Mouse (Mus musculus) kidney, embryonic 15.5 days (tissue): ENCODE measurements around the gene Synpo2l. TPM values are rescaled to one million over a fixed set of nuclear protein-coding genes. Genes with fewer than 3 reads are reported as not detected.

Experiments
- ATAC-seq: fragments of 200-750 bp; cut with Nextera tagmentation; replicated peaks from 2 replicates; pipeline ENCODE4 v1.8.0; 2017; ENCODE audit warnings: moderate TSS enrichment; ENCODE audit not compliant: low FRiP score
- H3K27ac ChIP-seq: fragments of 300-500 bp; sonication (generic); 2 replicates; pipeline ENCODE4 v1.5.1; 2015; ENCODE audit warnings: mild to moderate bottlenecking, inconsistent platforms
- H3K27me3 ChIP-seq: fragments of 300-500 bp; sonication (generic); 2 replicates; pipeline ENCODE4 v1.6.1; 2015; ENCODE audit warnings: inconsistent platforms
- H3K36me3 ChIP-seq: fragments of 300-500 bp; sonication (generic); 2 replicates; pipeline ENCODE4 v1.6.1; 2015; ENCODE audit warnings: inconsistent platforms
- H3K4me1 ChIP-seq: fragments of 300-500 bp; sonication (generic); 2 replicates; pipeline ENCODE4 v1.6.1; 2015; ENCODE audit warnings: inconsistent platforms
- H3K4me2 ChIP-seq: fragments of 300-500 bp; sonication (generic); 2 replicates; pipeline ENCODE4 v1.6.1; 2015; ENCODE audit warnings: moderate library complexity, mild to moderate bottlenecking, inconsistent platforms
- H3K4me3 ChIP-seq: fragments of 300-500 bp; sonication (generic); replicated peaks from 2 replicates; pipeline ENCODE4 v1.5.1; 2015; ENCODE audit warnings: mild to moderate bottlenecking, inconsistent platforms
- H3K9ac ChIP-seq: fragments of 300-500 bp; sonication (generic); 2 replicates; pipeline ENCODE4 v1.6.1; 2015; ENCODE audit warnings: mild to moderate bottlenecking, inconsistent platforms
- H3K9me3 ChIP-seq: fragments of 300-500 bp; sonication (generic); replicated peaks from 2 replicates; pipeline ENCODE4 v1.6.1; 2016; ENCODE audit warnings: inconsistent platforms
- WGBS: fragments of 180-500 bp; shearing (Covaris S2); methylation state at CpG from one replicate; pipeline ENCODE4 v1.1.7; 2015; ENCODE audit warnings: mixed read lengths; 5-methylcytosine and 5-hydroxymethylcytosine counted together
- microRNA-seq: library from miRNA; unstranded; fragments of <30 nt; microRNA quantifications from one replicate; pipeline ENCODE4, GENCODE M21; 2016
- polyA plus RNA-seq: library from polyadenylated mRNA; unstranded; fragments of >200 nt; fragmentation: Nextera tagmentation; extraction: Ambion mirVana; gene quantifications from 2 replicates; pipeline ENCODE4 v1.2.1, GENCODE M21; 2015

Synpo2l gene
- polyA plus RNA-seq, 1 experiment from 2014 or later: 2.2 TPM

- no peaks in the 10 kb centered on the region for H3K27me3 ChIP-seq
- no peak; the same call in 1 of the 2 replicates for ATAC-seq
- H3K4me2 ChIP-seq: no peak overlapping the region
- H3K27ac ChIP-seq: peak overlapping the region; percentile 75
- WGBS: 75% methylated on average over 4 of the region's 4 CpGs
- no peak overlapping the region for H3K9ac ChIP-seq
- H3K36me3 ChIP-seq: 0 out of 2 replicates have a peak, but pooled peaks cover 6% of the 10 kb centered on the region
- peaks cover 10% of the 10 kb centered on the region; the same call in 1 of the 2 replicates for H3K4me1 ChIP-seq
- no peaks in the 10 kb centered on the region for H3K9me3 ChIP-seq
- no peak overlapping the region for H3K4me3 ChIP-seq
These were observed 58.0 kb downstream of the Synpo2l start for GRCm38 (mm10) chr14:20610146-20610545.

- Histone ChIP-seq H3K4me2 (no peak overlapping the region), H3K9ac (no peak overlapping the region), H3K4me3 (no peak overlapping the region), H3K27me3 (no peaks in the 10 kb centered on the region), H3K27ac (peak overlapping the region; percentile 19), H3K36me3 (0 out of 2 replicates have a peak, but pooled peaks cover 6% of the 10 kb centered on the region), H3K4me1 (peaks cover 10% of the 10 kb centered on the region; the same call in 1 of the 2 replicates), H3K9me3 (no peaks in the 10 kb centered on the region)
- ATAC-seq: no peak
- WGBS: 79% methylated on average over 3 of the region's 3 CpGs
These were observed 58.6 kb downstream of the Synpo2l start for GRCm38 (mm10) chr14:20609519-20609918.

Small RNAs within 50 kb of the gene (microRNA-seq; reads per million reads assigned to microRNA genes)
- 0.89 reads per million for gene Mir6946

Other genes with a start within 250 kb of the Synpo2l start
- gene Cfap70, start 216.1 kb downstream of the Synpo2l start, polyA plus RNA-seq: 0.50 and 0.82 TPM in 2 replicates
- 38.3 and 39.9 TPM in 2 replicates for gene Anxa7, start 188.2 kb downstream of the Synpo2l start, polyA plus RNA-seq
- gene Mss51, start 171.5 kb downstream of the Synpo2l start, polyA plus RNA-seq: 0.63 and 1.0 TPM in 2 replicates
- 43.1 and 44.1 TPM in 2 replicates for gene Ppp3cb, start 121.8 kb downstream of the Synpo2l start, polyA plus RNA-seq
- gene Usp54, start 27.3 kb downstream of the Synpo2l start, polyA plus RNA-seq: 8.4 and 8.9 TPM in 2 replicates
- 3.2 and 5.9 TPM in 2 replicates for gene Myoz1, start 11.8 kb downstream of the Synpo2l start, polyA plus RNA-seq
- 98.3 and 106 TPM in 2 replicates for gene Sec24c, start 6.0 kb upstream of the Synpo2l start, polyA plus RNA-seq
- gene Fut11, start 26.6 kb upstream of the Synpo2l start, polyA plus RNA-seq: 28.5 and 29.2 TPM in 2 replicates
- gene Chchd1, start 34.7 kb upstream of the Synpo2l start, polyA plus RNA-seq: 201 and 215 TPM in 2 replicates
- 28.7 and 30.6 TPM in 2 replicates for gene Zswim8, start 39.2 kb upstream of the Synpo2l start, polyA plus RNA-seq
- 27.3 and 31.6 TPM in 2 replicates for gene Ndst2, start 66.2 kb upstream of the Synpo2l start, polyA plus RNA-seq
- 39.6 and 48.4 TPM in 2 replicates for gene Camk2g, start 125.7 kb upstream of the Synpo2l start, polyA plus RNA-seq
- 10.7 and 12.4 TPM in 2 replicates for gene Plau, start 168.3 kb upstream of the Synpo2l start, polyA plus RNA-seq